Mouse (Mus musculus) hindbrain, postnatal 0 days (tissue): Measurements from ENCODE around the gene Sod1. TPM values are rescaled to one million over a fixed set of nuclear protein-coding genes. Genes with fewer than 3 reads are reported as not detected.
"Not testable (repeated sequence)": the region's sequence is repeated elsewhere in the genome, so short reads cannot be mapped to it uniquely, and the experiment has no call there.

Source experiments
- ATAC-seq: fragments of 200-750 bp; cut with Nextera tagmentation; 2 replicates; pipeline ENCODE4 v1.8.0; 2017; ENCODE audit warnings: mild to moderate bottlenecking, moderate TSS enrichment, moderate library complexity
- DNase-seq: peaks from one replicate; pipeline ENCODE4 v3.0.0-alpha.2; 2015; ENCODE audit warnings: low spot score
- H3K27ac ChIP-seq: fragments of 300-500 bp; sonication (generic); 2 replicates; pipeline ENCODE4 v1.5.1; 2014; ENCODE audit warnings: mild to moderate bottlenecking
- H3K27me3 ChIP-seq: fragments of 300-500 bp; sonication (generic); 2 replicates; pipeline ENCODE4 v1.6.1; 2014; ENCODE audit warnings: low read length, mixed read lengths; ENCODE audit not compliant: insufficient read depth
- H3K36me3 ChIP-seq: fragments of 300-500 bp; sonication (generic); 2 replicates; pipeline ENCODE4 v1.6.1; 2014; ENCODE audit warnings: low read length, mixed read lengths; ENCODE audit not compliant: insufficient read depth
- H3K4me1 ChIP-seq: fragments of 300-500 bp; sonication (generic); 2 replicates; pipeline ENCODE4 v1.6.1; 2014; ENCODE audit warnings: antibody characterized with exemption, low read length, mixed read lengths; ENCODE audit not compliant: insufficient read depth
- H3K4me2 ChIP-seq: fragments of 300-500 bp; sonication (generic); 2 replicates; pipeline ENCODE4 v1.6.1; 2014; ENCODE audit warnings: low read depth, mild to moderate bottlenecking, low read length, moderate library complexity, mixed read lengths
- H3K4me3 ChIP-seq: fragments of 300-500 bp; sonication (generic); 2 replicates; pipeline ENCODE4 v1.5.1; 2014; ENCODE audit warnings: low read length
- H3K9ac ChIP-seq: fragments of 300-500 bp; sonication (generic); replicated peaks from 2 replicates; pipeline ENCODE4 v1.6.1; 2014; ENCODE audit warnings: mild to moderate bottlenecking, low read length, moderate library complexity, mixed read lengths
- H3K9me3 ChIP-seq: fragments of 300-500 bp; sonication (generic); 2 replicates; pipeline ENCODE4 v1.6.1; 2016; ENCODE audit warnings: low read length, mixed read lengths
- CTCF ChIP-seq: IDR thresholded peaks from 2 replicates; pipeline ENCODE4 v1.5.1; 2016; ENCODE audit warnings: antibody characterized with exemption, control low read depth, low read depth
- WGBS: fragments of 180-500 bp; shearing (Covaris S2); extraction: QIAGEN DNeasy Blood & Tissue Kit; methylation state at CpG from one replicate; pipeline ENCODE4 v1.1.7; 2014; 5-methylcytosine and 5-hydroxymethylcytosine counted together
- polyA plus RNA-seq: library from polyadenylated mRNA; unstranded; fragments of >200 nt; fragmentation: Nextera tagmentation; extraction: Ambion mirVana; gene quantifications from 2 replicates; pipeline ENCODE4 v1.2.1, GENCODE M21; 2015
- total RNA-seq: library from RNA; depleted of rRNA; stranded (reverse); fragments of >200 nt; gene quantifications from 2 replicates; pipeline ENCODE4 v1.2.3, GENCODE M21; 2014

The Sod1 gene
- total and polyA plus RNA-seq, 2 experiments from 2014 or later: 185 to 1,323 TPM

GRCm38 (mm10) chr16:90217356-90217755 lies 3.2 kb upstream of the Sod1 start:
- DNase-seq: no peak
- no peak for TF ChIP-seq CTCF
- Histone ChIP-seq H3K9me3 (no peaks in the 10 kb centered on the region), H3K4me3 (no peak overlapping the region), H3K9ac (no peak overlapping the region), H3K27me3 (no peaks in the 10 kb centered on the region), H3K4me1 (peaks cover 2% of the 10 kb centered on the region), H3K4me2 (no peak overlapping the region), H3K36me3 (no peaks in the 10 kb centered on the region), H3K27ac (no peak overlapping the region)
- 15% methylated on average over 3 of the region's 3 CpGs for WGBS
- no peak for ATAC-seq

GRCm38 (mm10) chr16:90217926-90218325 lies 2.6 kb upstream of the Sod1 start:
- Histone ChIP-seq H3K27me3 (no peaks in the 10 kb centered on the region), H3K4me3 (no peak overlapping the region), H3K36me3 (no peaks in the 10 kb centered on the region), H3K9me3 (no peaks in the 10 kb centered on the region), H3K4me2 (no peak overlapping the region), H3K4me1 (peaks cover 6% of the 10 kb centered on the region), H3K27ac (no peak overlapping the region), H3K9ac (no peak overlapping the region)
- 70% methylated on average over 4 of the region's 4 CpGs for WGBS
- no peak for ATAC-seq
- TF ChIP-seq CTCF: no peak
- no peak for DNase-seq

GRCm38 (mm10) chr16:90219445-90219844 lies 1.1 kb upstream of the Sod1 start:
- H3K4me2 ChIP-seq, DNase-seq, H3K9ac ChIP-seq, ATAC-seq, H3K36me3 ChIP-seq, H3K27me3 ChIP-seq, H3K27ac ChIP-seq, H3K9me3 ChIP-seq, H3K4me3 ChIP-seq, H3K4me1 ChIP-seq: not testable (repeated sequence)
- 66% methylated on average over 4 of the region's 4 CpGs for WGBS

GRCm38 (mm10) chr16:90220892-90221431 lies 408 bp downstream of the Sod1 start:
- no peak for TF ChIP-seq CTCF
- no peaks in the 10 kb centered on the region for H3K9me3 ChIP-seq
- H3K27me3 ChIP-seq: no peaks in the 10 kb centered on the region
- peak overlapping the region; percentile 94 for H3K9ac ChIP-seq
- DNase-seq (peak; percentile 78), ATAC-seq (peak; percentile 84)
- WGBS: under 1% methylated on average over 46 of the region's 52 CpGs
- H3K4me3 ChIP-seq: peak overlapping the region; percentile 98
- H3K36me3 ChIP-seq: peaks cover 8% of the 10 kb centered on the region; the same call in 1 of the 2 replicates
- peak overlapping the region; percentile 95 for H3K27ac ChIP-seq
- H3K4me1 ChIP-seq: peaks cover 9% of the 10 kb centered on the region
- H3K4me2 ChIP-seq: peak overlapping the region; percentile 76

GRCm38 (mm10) chr16:90221441-90222070 lies 1.0 kb downstream of the Sod1 start:
- H3K4me1 ChIP-seq: peaks cover 9% of the 10 kb centered on the region
- TF ChIP-seq CTCF: no peak
- H3K9ac ChIP-seq: peak overlapping the region; percentile 94
- peaks cover 8% of the 10 kb centered on the region; the same call in 1 of the 2 replicates for H3K36me3 ChIP-seq
- no peak for ATAC-seq
- H3K4me2 ChIP-seq: peak overlapping the region; percentile 76
- H3K4me3 ChIP-seq: peak overlapping the region; percentile 98
- DNase-seq: peak; percentile 3
- H3K9me3 ChIP-seq: no peaks in the 10 kb centered on the region
- peak overlapping the region; percentile 95 for H3K27ac ChIP-seq
- WGBS: 3% methylated on average over 20 of the region's 20 CpGs
- no peaks in the 10 kb centered on the region for H3K27me3 ChIP-seq

- Histone ChIP-seq H3K4me2 (no peak overlapping the region), H3K36me3 (peaks cover 31% of the 10 kb centered on the region), H3K27me3 (no peaks in the 10 kb centered on the region), H3K4me1 (no peaks in the 10 kb centered on the region), H3K4me3 (no peak overlapping the region), H3K9me3 (no peaks in the 10 kb centered on the region), H3K27ac (no peak overlapping the region), H3K9ac (no peak overlapping the region)
- TF ChIP-seq CTCF: no peak
- ATAC-seq (no peak), DNase-seq (no peak)
- 85% methylated on average over 6 of the region's 6 CpGs for WGBS
Measured at GRCm38 (mm10) chr16:90229897-90230296, 9.3 kb downstream of the Sod1 start.

- Histone ChIP-seq H3K4me2 (no peak overlapping the region), H3K27me3 (no peaks in the 10 kb centered on the region), H3K36me3 (peaks cover 26% of the 10 kb centered on the region), H3K27ac (no peak overlapping the region), H3K9ac (no peak overlapping the region), H3K9me3 (no peaks in the 10 kb centered on the region), H3K4me3 (no peak overlapping the region), H3K4me1 (no peaks in the 10 kb centered on the region)
- TF ChIP-seq CTCF: no peak
- ATAC-seq (no peak), DNase-seq (no peak)
- 90% methylated on average over 7 of the region's 7 CpGs for WGBS
Measured at GRCm38 (mm10) chr16:90231302-90231701, 10.7 kb downstream of the Sod1 start.
